Mouse (Mus musculus) kidney, postnatal 4 days (tissue): ENCODE measurements around the gene Tnfrsf13c.

ENCODE experiments used
- DNase-seq, 2 experiments: peaks; one replicate each; pipeline ENCODE4 v3.0.0; 2021; ENCODE audit warnings: mixed read lengths in 2 of 2

Gene Tnfrsf13c

GRCm38 (mm10) chr15:82207105-82207459 lies 17.1 kb downstream of the Tnfrsf13c start:
- peak in 1 of 2 experiments; percentile 51 for DNase-seq

- peak; percentile 70 to 79 for DNase-seq
Measured at GRCm38 (mm10) chr15:82206365-82207104, 17.6 kb downstream of the Tnfrsf13c start.

DNA sequence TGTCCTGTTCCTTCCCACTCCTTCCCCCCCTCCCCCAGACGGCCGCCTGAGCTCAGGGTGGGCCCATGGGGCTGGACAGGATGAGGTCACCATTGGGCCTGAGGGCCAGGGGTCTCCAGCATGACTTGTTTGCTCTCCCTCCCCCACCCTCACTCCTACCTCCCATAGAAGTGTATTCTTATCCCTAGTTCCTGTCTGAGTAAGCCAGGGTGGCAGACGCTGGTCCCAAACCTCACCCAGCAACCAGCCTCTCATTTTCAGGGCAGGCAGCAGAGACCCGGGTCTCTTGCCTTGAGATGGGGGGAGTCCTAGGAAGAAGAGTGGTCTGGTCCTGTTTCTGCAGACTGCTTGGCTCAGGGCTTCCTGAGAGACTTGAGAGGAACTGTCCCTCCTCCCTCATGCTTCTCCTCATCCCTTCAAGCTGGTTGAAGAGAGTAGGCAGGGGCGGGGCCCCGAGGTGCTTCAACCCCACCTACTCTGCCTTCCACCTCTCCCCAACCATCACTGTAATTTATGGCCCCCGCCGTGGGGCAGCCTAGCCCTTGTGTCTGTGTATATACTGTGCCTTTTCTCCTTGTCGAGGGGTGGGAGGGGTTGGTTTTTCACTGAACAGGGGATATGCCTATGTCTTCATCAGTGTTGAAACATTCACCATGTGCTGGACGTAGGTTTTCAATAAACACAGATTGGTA lies 19.3 kb downstream of the Tnfrsf13c start:
- DNase-seq = no peak

DNA sequence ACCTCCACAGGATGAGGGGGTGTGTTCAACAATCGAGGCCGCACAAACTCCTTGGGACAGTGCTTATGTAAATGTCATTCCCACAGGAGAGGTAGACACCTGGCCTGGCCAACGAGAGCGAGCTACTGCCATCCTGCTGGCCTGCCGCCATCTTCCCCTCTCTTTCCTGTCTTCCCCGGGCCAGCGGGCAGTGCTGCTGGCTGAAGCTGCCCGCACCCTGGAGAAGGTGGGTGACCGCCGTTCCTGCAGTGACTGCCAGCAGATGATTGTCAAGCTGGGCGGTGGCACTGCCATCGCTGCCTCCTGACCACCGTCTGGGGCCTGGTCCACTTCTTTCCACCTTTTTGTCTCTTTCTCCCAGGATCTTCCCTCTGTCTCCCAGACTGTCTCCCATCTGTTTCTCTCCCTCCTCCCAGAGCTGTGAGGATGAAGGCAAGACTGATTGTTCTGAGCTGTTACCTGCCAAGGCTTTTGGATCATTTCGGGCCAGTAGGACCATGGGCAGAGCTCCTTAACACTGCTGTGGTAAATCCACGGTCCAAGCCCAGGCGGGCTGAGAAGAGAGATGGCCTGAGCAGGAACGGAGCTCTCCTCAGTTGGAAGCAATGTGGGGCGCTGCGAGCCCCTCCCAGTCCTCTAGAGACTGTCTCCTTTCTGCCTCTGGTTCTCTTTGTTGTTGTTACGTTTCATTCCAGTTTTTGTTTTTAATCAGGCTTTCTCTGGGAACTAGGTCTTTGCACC lies 20.4 kb downstream of the Tnfrsf13c start:
- DNase-seq = no peak

GRCm38 (mm10) chr15:82203090-82203489 lies 21.1 kb downstream of the Tnfrsf13c start:
- no peak for DNase-seq

DNA sequence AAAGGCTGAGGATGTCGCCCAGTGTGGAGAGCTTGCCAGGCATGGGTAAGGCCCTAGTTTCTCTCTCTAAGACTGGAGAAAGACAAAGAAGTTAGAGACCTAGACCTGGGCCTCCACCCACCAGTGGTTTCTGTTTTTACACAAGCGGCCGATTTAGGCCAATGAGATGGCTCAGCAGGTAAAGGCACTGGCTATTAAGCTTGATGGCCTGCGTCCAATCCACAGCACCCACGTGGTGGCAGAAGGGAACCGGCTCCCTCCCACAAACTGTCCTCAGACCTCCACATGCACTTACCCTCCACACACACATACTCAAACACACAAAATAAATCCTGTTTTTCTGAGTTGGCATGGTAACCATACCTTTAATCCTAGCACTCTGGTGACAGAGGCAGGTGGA lies 22.1 kb downstream of the Tnfrsf13c start:
- DNase-seq = no peak

- no peak for DNase-seq
Measured at GRCm38 (mm10) chr15:82199546-82199945, 24.6 kb downstream of the Tnfrsf13c start.

DNA sequence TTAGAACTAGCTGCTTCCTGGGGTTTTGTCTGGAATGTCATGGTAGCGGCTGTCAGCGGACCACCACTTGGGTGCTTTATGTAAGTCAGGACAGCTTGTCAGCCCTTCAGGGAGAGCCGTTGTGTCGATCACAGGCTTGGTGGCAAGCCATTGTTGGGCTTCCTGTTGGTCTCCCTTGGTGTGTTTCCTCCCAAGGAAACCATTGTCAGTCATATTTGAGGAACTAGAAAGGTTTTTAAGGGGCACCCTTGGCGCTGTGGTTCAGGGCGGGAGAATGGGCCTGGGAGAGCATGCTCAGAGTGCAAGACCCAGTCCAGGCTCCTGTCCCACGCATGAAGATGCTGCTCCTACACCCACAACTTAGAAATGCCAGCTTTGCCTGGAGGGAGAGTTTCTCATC lies 25.8 kb downstream of the Tnfrsf13c start:
- no peak for DNase-seq

GRCm38 (mm10) chr15:82197937-82198336 lies 26.2 kb downstream of the Tnfrsf13c start:
- no peak for DNase-seq

GRCm38 (mm10) chr15:82197246-82197750 lies 26.9 kb downstream of the Tnfrsf13c start:
- DNase-seq = no peak

DNA sequence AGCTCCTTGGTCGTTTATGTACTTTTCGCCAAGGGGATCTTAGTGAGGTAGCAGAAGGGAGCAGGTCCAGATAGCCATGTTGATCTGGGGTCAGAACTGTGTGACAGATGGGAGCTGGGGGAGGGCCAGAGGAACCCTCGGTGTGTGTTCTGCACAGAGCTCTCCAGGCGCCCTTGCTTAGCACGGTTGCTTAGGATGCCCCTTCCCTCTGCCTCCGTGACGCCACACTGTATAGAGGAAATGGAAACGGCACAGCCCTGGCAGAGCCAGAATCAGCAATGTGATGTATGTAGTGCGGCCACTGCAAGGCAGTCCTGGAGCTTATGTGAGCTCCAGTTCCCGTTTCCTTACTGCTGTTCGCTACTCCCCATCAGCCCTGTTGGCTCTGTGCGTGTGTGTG lies 27.9 kb downstream of the Tnfrsf13c start:
- no peak for DNase-seq

- no peak for DNase-seq
Measured at GRCm38 (mm10) chr15:82192617-82193016, 31.6 kb downstream of the Tnfrsf13c start.

DNA sequence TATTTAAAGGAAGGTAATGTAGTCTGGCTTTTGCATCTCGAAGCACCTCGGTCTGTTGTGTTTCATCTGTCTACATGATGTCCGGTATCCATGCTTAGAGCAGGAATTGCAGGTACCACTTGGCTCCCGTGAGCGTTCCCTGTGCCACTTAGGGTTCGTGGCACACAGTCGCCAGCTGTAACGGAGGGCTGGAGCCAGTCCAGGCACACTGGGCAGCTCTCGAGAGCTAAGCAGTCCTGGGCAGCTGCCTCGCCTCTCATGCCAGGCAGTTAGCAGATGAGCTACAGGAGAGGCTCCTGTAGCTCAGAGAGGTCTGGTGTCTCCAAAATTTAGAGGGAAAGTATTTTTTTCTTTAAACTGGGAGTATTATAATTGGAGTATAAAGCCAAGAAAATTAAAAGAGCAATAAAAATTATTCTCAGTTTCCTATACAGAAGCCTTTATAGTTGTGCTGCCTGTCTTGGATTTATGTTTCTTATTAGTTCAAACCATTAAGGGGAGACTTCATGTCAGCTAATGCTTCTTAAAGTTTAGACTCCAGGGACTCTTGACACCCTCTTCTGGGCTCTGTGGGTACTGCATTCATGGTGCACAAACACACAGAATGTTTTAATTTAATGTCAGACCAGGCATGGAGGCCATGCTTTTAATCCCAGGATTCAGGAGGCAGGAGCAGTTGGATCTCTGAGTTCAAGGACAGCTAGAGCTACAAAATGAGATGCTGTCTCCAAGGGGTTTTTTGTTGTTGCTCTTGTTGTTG lies 35.5 kb downstream of the Tnfrsf13c start:
- peak; percentile 68 to 74 for DNase-seq

DNA sequence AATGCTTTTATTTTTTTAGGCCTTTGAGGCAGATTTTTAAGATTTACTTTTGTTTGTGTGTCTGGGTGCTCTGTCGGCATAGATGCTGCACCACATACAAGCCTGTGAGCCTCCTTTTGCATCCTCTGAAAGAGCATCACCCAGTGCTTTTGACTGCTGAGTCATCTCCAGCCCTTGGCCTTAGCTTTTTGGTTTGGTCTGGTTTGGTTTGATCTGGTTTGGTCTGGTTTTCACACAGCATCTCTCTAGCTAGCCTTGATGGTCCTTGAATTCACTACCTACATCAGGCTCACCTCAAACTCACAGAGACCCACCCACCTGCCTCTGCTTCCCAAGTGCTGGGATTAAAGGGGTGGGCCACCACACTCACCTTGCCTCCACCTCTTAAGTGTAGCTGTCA lies 36.2 kb downstream of the Tnfrsf13c start:
- no peak for DNase-seq

- no peak for DNase-seq
Measured at GRCm38 (mm10) chr15:82187401-82187800, 36.8 kb downstream of the Tnfrsf13c start.

GRCm38 (mm10) chr15:82186931-82187330 lies 37.2 kb downstream of the Tnfrsf13c start:
- DNase-seq = no peak

DNA sequence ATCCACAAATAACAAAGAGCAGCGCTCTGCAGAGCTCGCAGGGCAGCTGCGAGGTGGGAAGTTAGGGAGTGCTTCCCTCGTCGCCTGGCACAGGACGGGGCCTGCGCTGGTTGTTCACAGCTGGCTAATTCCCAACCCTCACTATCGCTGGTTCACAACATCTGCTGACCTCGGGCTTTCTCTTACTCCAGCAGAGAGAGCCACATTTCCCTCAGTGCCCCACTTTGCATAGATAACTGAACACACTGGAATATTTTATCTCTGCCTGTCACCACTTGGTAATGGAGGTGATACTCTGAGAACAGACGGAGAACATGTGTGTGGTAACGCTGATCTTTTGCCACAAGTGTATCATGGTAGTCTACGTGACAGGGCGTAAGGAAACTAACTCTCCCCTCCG lies 38.0 kb downstream of the Tnfrsf13c start:
- no peak for DNase-seq

GRCm38 (mm10) chr15:82185062-82185783 lies 38.9 kb downstream of the Tnfrsf13c start:
- DNase-seq = peak; percentile 21 to 52

- DNase-seq = peak in 1 of 2 experiments; percentile 60
Measured at GRCm38 (mm10) chr15:82184656-82185055, 39.5 kb downstream of the Tnfrsf13c start.

GRCm38 (mm10) chr15:82184183-82184582 lies 40.0 kb downstream of the Tnfrsf13c start:
- peak; percentile 53 to 73 for DNase-seq

DNA sequence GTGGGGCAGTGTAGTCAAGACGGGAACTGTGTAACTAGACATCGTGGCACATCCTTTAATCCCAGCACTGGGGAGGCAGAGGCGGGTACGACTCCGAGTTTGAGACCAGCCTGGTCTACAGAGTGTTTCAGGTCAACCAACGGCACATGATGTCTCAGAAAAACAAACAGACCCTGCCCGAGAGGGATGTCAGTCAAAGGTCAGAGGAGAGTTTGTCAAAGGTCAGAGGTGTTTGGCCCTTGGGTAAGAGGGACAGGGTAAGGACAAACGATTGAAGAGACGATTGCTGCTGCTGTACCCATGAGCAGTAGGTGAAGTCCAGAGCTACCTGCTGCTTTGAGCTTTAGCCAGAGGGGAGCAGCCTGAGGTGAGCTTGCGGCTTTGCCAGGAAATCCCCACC lies 40.6 kb downstream of the Tnfrsf13c start:
- DNase-seq = no peak

- DNase-seq = no peak
Measured at GRCm38 (mm10) chr15:82182311-82182710, 41.9 kb downstream of the Tnfrsf13c start.
